ENCODE assay signal across 8 mouse cellular contexts in the genomic region with DNA sequence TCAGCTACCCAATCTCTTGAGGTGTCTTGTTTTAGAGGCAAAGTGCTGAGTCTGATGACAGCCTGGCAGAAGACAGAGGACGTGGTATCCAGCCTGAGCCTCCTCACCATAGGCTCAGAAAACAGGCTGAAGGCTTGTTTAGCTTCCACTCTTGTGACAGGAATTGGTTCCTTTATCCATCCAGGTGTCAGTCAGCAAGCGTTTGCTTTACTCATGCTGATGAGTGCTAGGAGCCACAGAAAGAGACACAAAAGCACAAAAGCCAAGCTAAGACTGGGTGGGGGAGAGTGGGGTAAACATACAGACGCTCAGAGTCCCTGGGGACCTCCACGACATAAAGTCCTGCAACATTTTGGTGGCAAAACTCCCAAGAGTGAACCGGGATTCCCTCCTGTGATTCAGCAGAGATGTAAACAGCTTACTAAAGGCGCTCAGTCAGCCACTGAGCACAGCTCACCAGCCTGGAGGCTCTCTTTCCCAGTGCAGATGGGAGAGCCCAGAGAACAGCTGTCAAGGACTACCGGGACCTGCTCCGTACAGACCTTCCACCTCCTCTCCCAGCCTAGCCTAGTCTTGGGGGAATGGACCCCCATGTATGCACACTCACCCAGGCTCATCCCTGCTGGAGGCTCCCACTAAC. TPM values are rescaled to one million over a fixed set of nuclear protein-coding genes. Genes with fewer than 3 reads are reported as not detected.
DNase-seq lines count a peak whose midpoint lies in the region; ATAC-seq lines count a peak whose summit lies in the region.

No protein-coding gene starts in this region.

- no peaks in the 10 kb centered on the region for H3K36me3 ChIP-seq in limb, embryonic 13.5 days
- H3K36me3 ChIP-seq in stomach, embryonic 15.5 days = no peaks in the 10 kb centered on the region

- peak; percentile 48 for DNase-seq in spleen, adult 12 weeks (ENCODE audit: low spot score)
- DNase-seq in spleen, adult 18-20 months = no peak
- no peak for DNase-seq in layer of hippocampus, postnatal 10 days (ENCODE audit: low spot score in 2 of 2)
- DNase-seq in adrenal gland, postnatal 25 days = no peak
- no peak for DNase-seq in cerebellum, postnatal 4 days (ENCODE audit: low spot score in 2 of 2)

- H3K4me2 ChIP-seq in limb, embryonic 13.5 days (replicated peaks) = peak overlapping the region; percentile 54
- peak overlapping the region; percentile 51 for H3K4me2 ChIP-seq in stomach, embryonic 15.5 days

- no peak overlapping the region for H3K27ac ChIP-seq in limb, embryonic 13.5 days
- 0 out of 2 replicates have a peak overlapping the region, but pooled peaks have one; percentile 66 for H3K27ac ChIP-seq in stomach, embryonic 15.5 days

- peak overlapping the region; percentile 48; the same call in 1 of the 2 replicates for H3K9ac ChIP-seq in limb, embryonic 13.5 days
- H3K9ac ChIP-seq in stomach, embryonic 15.5 days = no peak overlapping the region

- no peaks in the 10 kb centered on the region; the same call in 1 of the 2 replicates for H3K9me3 ChIP-seq in limb, embryonic 13.5 days
- no peaks in the 10 kb centered on the region for H3K9me3 ChIP-seq in stomach, embryonic 15.5 days

- no peak overlapping the region for H3K4me3 ChIP-seq in limb, embryonic 13.5 days
- H3K4me3 ChIP-seq in stomach, embryonic 15.5 days (replicated peaks) = 0 out of 2 replicates have a peak overlapping the region, but pooled peaks have one; percentile 21

- ATAC-seq in erythroid progenitor cell, adult 5-6 weeks (replicated peaks; ENCODE audit: low FRiP score, poor library complexity, severe bottlenecking) = peak; percentile 32
- no peak for ATAC-seq in limb, embryonic 13.5 days (ENCODE audit: low FRiP score, low read depth)
- no peak for ATAC-seq in stomach, embryonic 15.5 days (ENCODE audit: insufficient read depth, low FRiP score, low read depth)

- H3K4me1 ChIP-seq in limb, embryonic 13.5 days = peaks cover 18% of the 10 kb centered on the region
- H3K4me1 ChIP-seq in stomach, embryonic 15.5 days = peaks cover 21% of the 10 kb centered on the region

- peaks cover 25% of the 10 kb centered on the region for H3K27me3 ChIP-seq in limb, embryonic 13.5 days
- H3K27me3 ChIP-seq in stomach, embryonic 15.5 days (replicated peaks) = no peaks in the 10 kb centered on the region

- WGBS in limb, embryonic 13.5 days = 27% methylated on average over 8 of the region's 8 CpGs
- WGBS in stomach, embryonic 15.5 days = 14% methylated on average over 8 of the region's 8 CpGs

RNA-seq across cellular contexts. Expression of gene Slc4a1, which starts 10.3 kb away (rescaled TPM):
- 5,198 and 5,361 TPM in 2 replicates for total RNA-seq in erythroid progenitor cell, adult 5-6 weeks (2015; ENCODE audit: low replicate concordance)
- 5,184 and 5,388 TPM in 2 replicates for total RNA-seq in erythroid progenitor cell, adult 5-6 weeks (2017; ENCODE audit: low replicate concordance)
- polyA plus RNA-seq in limb, embryonic 13.5 days (2015; fragmentation: Nextera tagmentation; extraction: Ambion mirVana) = 7.2 and 11.7 TPM in 2 replicates
- polyA plus RNA-seq in stomach, embryonic 15.5 days (2015; fragmentation: Nextera tagmentation; extraction: Ambion mirVana) = 31.8 and 68.8 TPM in 2 replicates
- total RNA-seq in layer of hippocampus, postnatal 10 days (2021) = under 1 TPM; 0.32 to 0.54 TPM
- 1.0 and 1.8 TPM in 2 replicates for total RNA-seq in adrenal gland, postnatal 25 days (2021)

RNA-seq across cellular contexts. Expression of gene Rundc3a, which starts 16.9 kb away (rescaled TPM):
- total RNA-seq in erythroid progenitor cell, adult 5-6 weeks (2015; ENCODE audit: low replicate concordance) = not detected in 2 replicates
- total RNA-seq in erythroid progenitor cell, adult 5-6 weeks (2017; ENCODE audit: low replicate concordance) = not detected in 2 replicates
- 1.3 and 1.4 TPM in 2 replicates for polyA plus RNA-seq in limb, embryonic 13.5 days (2015; fragmentation: Nextera tagmentation; extraction: Ambion mirVana)
- polyA plus RNA-seq in stomach, embryonic 15.5 days (2015; fragmentation: Nextera tagmentation; extraction: Ambion mirVana) = 8.8 and 9.2 TPM in 2 replicates
- total RNA-seq in layer of hippocampus, postnatal 10 days (2021) = 100 to 1,000 TPM; 356 to 431 TPM
- total RNA-seq in adrenal gland, postnatal 25 days (2021) = 24.4 and 39.7 TPM in 2 replicates

RNA-seq across cellular contexts. Expression of gene Slc25a39, which starts 31.4 kb away (rescaled TPM):
- total RNA-seq in erythroid progenitor cell, adult 5-6 weeks (2015; ENCODE audit: low replicate concordance) = 211 and 271 TPM in 2 replicates
- 78.9 and 80.8 TPM in 2 replicates for total RNA-seq in erythroid progenitor cell, adult 5-6 weeks (2017; ENCODE audit: low replicate concordance)
- polyA plus RNA-seq in limb, embryonic 13.5 days (2015; fragmentation: Nextera tagmentation; extraction: Ambion mirVana) = 173 and 180 TPM in 2 replicates
- 256 and 259 TPM in 2 replicates for polyA plus RNA-seq in stomach, embryonic 15.5 days (2015; fragmentation: Nextera tagmentation; extraction: Ambion mirVana)
- total RNA-seq in layer of hippocampus, postnatal 10 days (2021) = 10 to 100 TPM; 74.8 to 80.1 TPM
- total RNA-seq in adrenal gland, postnatal 25 days (2021) = 439 and 629 TPM in 2 replicates

RNA-seq across cellular contexts. Expression of gene Grn, which starts 53.8 kb away (rescaled TPM):
- total RNA-seq in erythroid progenitor cell, adult 5-6 weeks (2015; ENCODE audit: low replicate concordance) = 90.1 and 125 TPM in 2 replicates
- total RNA-seq in erythroid progenitor cell, adult 5-6 weeks (2017; ENCODE audit: low replicate concordance) = 38.5 and 49.9 TPM in 2 replicates
- polyA plus RNA-seq in limb, embryonic 13.5 days (2015; fragmentation: Nextera tagmentation; extraction: Ambion mirVana) = 141 and 149 TPM in 2 replicates
- 155 and 161 TPM in 2 replicates for polyA plus RNA-seq in stomach, embryonic 15.5 days (2015; fragmentation: Nextera tagmentation; extraction: Ambion mirVana)
- 10 to 100 TPM; 81.8 to 83.7 TPM for total RNA-seq in layer of hippocampus, postnatal 10 days (2021)
- total RNA-seq in adrenal gland, postnatal 25 days (2021) = 198 and 230 TPM in 2 replicates

RNA-seq across cellular contexts. Expression of gene Ubtf, which starts 56.8 kb away (rescaled TPM):
- 77.5 and 82.2 TPM in 2 replicates for total RNA-seq in erythroid progenitor cell, adult 5-6 weeks (2015; ENCODE audit: low replicate concordance)
- total RNA-seq in erythroid progenitor cell, adult 5-6 weeks (2017; ENCODE audit: low replicate concordance) = 281 and 468 TPM in 2 replicates
- 83.9 and 85.9 TPM in 2 replicates for polyA plus RNA-seq in limb, embryonic 13.5 days (2015; fragmentation: Nextera tagmentation; extraction: Ambion mirVana)
- 82.7 and 83.0 TPM in 2 replicates for polyA plus RNA-seq in stomach, embryonic 15.5 days (2015; fragmentation: Nextera tagmentation; extraction: Ambion mirVana)
- 100 to 1,000 TPM; 112 to 125 TPM for total RNA-seq in layer of hippocampus, postnatal 10 days (2021)
- 113 and 116 TPM in 2 replicates for total RNA-seq in adrenal gland, postnatal 25 days (2021)

Comparison
In these comparisons a context has a peak if more than half of its experiments do, and no peak if none do; other contexts are left out.
1. RNA of gene Slc4a1, which starts 10.3 kb away (total RNA-seq): 5,184 to 5,388 TPM in erythroid progenitor cell, adult 5-6 weeks; 1.0 to 1.8 TPM in adrenal gland, postnatal 25 days and 0.32 to 0.54 TPM in layer of hippocampus, postnatal 10 days; every median in the first group is over 1,000 times any median in the second.
2. RNA of gene Rundc3a, which starts 16.9 kb away (total RNA-seq): 356 to 431 TPM in layer of hippocampus, postnatal 10 days and 24.4 to 39.7 TPM in adrenal gland, postnatal 25 days; not detected in erythroid progenitor cell, adult 5-6 weeks; every median in the first group is over 10 times any median in the second.